Mouse (Mus musculus) cerebellum, postnatal 36 days (tissue): ENCODE measurements around the gene Ajm1.

Experiments used
- DNase-seq, 2 experiments: peaks; one replicate each; pipeline ENCODE4 v3.0.0; 2021 to 2022; ENCODE audit warnings: mixed read lengths in 2 of 2

Ajm1 gene

GRCm38 (mm10) chr2:25583571-25583970 is 2.0 kb upstream of the Ajm1 start:
- no peak for DNase-seq

GRCm38 (mm10) chr2:25583120-25583481 is 1.5 kb upstream of the Ajm1 start:
- DNase-seq: no peak

- peak; percentile 51 to 55 for DNase-seq
Measured at GRCm38 (mm10) chr2:25582466-25583119, 1.0 kb upstream of the Ajm1 start.

- peak; percentile 90 to 91 for DNase-seq
Measured at GRCm38 (mm10) chr2:25581901-25582301, 344 bp upstream of the Ajm1 start.

DNA sequence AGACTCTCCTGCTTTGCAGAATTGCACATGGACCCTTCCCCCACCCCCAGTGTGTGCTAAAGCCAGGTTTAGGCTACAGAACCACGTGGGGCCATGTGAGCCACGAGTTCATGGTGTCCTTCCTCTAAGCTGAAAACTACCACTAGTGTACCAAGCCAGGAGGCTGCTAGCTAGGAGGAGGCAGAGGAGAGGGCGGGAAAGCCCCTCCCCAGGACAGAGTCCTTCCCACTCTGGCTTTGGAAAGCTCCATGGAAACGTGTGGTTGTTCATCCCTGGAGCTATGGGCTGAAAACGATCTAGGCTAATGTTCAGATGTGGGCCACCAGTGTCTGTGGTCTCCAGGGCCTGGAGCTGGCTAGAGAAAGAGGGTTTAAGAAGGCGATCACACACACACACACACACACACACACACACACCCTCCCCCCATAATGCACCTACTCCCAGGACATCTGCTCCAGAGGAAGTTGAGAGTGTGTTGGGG is 896 bp downstream of the Ajm1 start:
- peak; percentile 46 to 52 for DNase-seq

- peak; percentile 79 to 89 for DNase-seq
Measured at GRCm38 (mm10) chr2:25579737-25580460, 1.7 kb downstream of the Ajm1 start.

GRCm38 (mm10) chr2:25578796-25579736 is 2.5 kb downstream of the Ajm1 start:
- peak; percentile 59 to 66 for DNase-seq

DNA sequence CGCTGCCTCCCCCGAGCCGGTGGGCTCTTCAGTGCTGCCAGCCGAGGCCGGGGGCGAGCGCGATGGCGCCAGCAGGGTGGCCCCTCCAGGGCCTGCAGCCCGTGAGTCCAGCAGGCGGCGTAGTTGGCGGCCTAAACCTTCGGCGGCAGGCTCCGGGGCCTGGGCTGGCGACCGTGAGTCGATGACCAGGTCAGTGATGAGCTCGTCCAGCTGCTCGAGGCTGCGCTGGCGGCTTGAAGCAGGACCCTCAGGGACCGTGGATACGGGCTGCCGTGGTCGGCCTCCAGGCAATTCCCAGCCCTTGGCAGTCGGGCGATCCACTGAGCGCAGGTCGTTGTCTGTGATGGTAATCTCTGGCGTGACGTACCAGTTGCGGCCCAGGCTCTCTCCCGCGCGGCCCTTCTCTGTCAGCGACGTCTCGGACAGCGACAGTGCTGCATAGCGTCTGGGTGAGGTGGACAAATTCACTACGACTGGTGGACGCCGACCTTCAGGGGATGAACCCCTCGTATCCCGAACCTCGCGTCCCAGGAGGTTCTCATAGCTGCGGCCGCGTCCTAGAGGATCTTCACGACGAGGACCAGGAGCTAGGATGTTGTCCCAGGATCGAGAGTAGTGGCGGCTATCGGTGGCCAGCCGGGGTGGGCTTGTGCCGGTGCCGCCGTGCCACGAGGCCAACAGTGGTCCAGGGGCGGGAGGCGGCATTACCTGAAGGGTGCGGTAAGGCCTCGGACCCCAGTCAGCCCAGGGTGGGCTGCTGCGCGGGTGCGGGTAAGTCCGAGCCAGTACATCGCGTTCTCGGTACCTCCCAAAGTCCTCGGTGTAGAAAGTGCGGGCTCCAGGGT is 3.4 kb downstream of the Ajm1 start:
- DNase-seq: peak; percentile 49 to 54

- DNase-seq: peak; percentile 49 to 51
Measured at GRCm38 (mm10) chr2:25576965-25577891, 4.3 kb downstream of the Ajm1 start.

GRCm38 (mm10) chr2:25576028-25576850 is 5.3 kb downstream of the Ajm1 start:
- peak in 1 of 2 experiments; percentile 21 for DNase-seq

DNA sequence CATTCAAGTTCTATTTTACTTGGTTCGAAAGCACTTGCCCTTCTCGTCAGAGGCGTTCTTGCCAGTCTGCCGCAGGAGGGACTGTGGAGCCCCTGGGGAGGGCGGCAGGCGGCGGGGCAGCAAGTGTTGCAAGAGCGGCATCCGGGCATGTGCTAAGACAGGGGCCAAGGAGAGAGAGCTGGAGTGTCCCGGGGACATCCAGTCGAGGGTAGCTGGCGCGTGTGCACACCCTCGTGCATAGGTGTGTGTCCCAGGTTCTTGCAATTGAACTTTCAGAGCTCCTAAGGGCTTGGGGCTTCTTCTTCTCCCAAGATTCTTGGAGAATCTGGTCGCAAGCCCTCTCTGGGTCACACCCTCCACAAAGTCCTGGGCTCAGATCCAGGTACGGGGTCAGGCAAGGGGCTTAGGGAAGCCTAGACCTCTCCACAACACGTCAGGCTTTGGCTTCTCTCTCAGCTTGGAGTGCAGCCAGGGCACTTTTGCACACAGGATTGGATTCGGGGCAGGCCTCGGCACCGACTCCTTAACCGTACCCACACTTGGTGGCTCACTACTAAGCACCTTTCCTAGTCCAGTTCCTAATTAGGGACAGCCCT is 6.0 kb downstream of the Ajm1 start:
- DNase-seq: peak; percentile 67 to 72

- peak; percentile 93 to 96 for DNase-seq
Measured at GRCm38 (mm10) chr2:25574579-25575431, 6.8 kb downstream of the Ajm1 start, which contains the start of the genes Mamdc4 and Phpt1. Mamdc4 (minus strand) TSS chr2:25574845. Phpt1 (minus strand) TSS chr2:25575224.

DNA sequence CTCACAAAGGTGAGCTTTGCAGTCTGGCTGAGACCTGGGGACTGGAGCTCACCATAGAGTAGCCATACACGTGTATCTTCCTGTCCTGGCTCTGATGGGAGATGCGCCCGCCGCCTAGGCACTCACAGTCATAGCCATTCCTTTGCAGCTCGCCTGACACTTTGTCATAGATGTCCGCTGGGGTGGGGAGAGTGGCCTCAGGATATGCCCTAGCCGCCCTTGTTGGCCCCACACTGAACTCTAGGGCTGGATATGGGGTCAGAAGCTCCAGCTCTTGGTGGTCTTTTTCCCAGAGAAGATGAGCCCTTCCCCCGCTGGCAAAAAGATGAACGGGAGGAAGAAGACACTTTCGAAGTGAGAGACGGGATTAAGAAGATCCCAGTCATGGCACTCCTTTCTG is 7.4 kb downstream of the Ajm1 start:
- no peak for DNase-seq

- DNase-seq: peak in 1 of 2 experiments; percentile 14
Measured at GRCm38 (mm10) chr2:25573068-25573467, 8.5 kb downstream of the Ajm1 start.

- DNase-seq: no peak
Measured at GRCm38 (mm10) chr2:25571221-25571620, 10.3 kb downstream of the Ajm1 start.

DNA sequence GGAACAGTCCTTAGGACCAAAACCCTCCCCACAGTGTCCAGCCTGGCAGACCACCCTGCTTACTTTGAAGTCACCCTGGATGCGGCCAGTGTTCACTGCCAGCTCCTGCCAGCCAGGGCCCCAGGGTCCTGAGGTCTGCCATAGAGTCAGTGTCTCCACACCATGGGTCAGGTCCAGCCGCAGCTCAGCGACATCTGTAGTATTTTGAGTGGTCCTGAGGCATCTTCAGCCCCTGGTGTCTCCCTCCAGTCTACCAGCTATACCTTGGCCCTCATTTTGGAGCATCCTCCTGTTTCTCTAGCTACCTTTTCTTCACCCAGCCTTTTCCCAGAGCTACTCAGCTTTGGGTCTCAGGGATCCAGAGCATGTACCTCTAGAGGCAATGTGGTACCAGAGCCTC is 12.2 kb downstream of the Ajm1 start:
- DNase-seq: no peak

DNA sequence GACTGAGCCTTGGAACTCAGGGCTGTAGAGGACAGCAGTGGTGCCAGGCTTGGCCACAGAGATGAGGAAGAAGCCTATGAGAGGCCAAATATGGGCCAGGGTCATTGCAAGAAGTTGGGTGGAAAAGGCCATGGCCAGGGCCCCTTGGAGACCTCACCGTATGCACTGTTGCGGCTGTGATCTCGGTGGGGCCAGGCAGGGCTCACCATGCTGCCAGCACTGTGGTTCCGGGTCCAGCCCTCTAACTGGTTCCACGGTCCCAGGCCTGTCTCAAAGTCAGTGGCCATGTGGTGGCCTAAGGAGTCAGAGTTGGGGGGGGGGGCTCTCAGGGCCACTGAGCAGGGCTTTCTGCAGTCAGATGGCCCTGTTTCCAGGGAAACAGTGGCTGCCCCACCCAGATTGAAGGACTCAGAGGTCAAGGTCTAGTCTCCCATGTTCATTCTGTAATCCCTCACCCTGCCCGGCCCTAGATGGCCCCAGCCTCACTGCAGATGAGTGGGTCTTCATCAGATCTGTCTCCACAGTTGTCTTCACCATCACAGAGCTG is 13.0 kb downstream of the Ajm1 start:
- DNase-seq: no peak

DNA sequence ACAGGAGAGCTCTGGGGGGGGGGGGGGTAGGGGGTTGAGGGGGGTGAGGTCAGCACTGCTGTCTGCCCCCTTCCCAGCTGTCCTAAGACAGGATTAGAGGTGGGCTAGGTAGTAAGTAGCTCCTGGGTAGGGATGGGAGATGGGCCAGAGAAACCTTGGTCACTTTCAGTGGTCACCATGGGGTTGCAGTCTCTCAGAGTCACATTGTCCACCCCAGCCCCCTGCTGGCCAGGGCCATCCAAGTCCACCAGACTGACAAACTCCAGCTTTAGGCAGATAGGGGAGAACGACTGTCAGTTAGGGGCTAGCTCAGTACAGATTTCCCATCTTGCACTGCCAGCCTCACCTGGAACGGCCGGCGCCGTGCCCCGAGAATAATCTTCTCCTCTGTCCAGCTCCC is 15.0 kb downstream of the Ajm1 start:
- no peak for DNase-seq
